Mouse (Mus musculus) neural tube, embryonic 11.5 days (tissue): ENCODE measurements around the gene 4931422A03Rik. TPM values are rescaled to one million over a fixed set of nuclear protein-coding genes. Genes with fewer than 3 reads are reported as not detected.

Source experiments
- ATAC-seq: fragments of 200-750 bp; cut with Nextera tagmentation; 2 replicates; pipeline ENCODE4 v1.8.0; 2017; ENCODE audit warnings: moderate number of reproducible peaks, mild to moderate bottlenecking, moderate TSS enrichment, moderate library complexity; ENCODE audit not compliant: insufficient read depth, low FRiP score, low TSS enrichment
- DNase-seq: peaks from one replicate; pipeline ENCODE4 v3.0.0-alpha.2; 2015; ENCODE audit warnings: low spot score
- H3K27ac ChIP-seq: fragments of 300-500 bp; sonication (generic); 2 replicates; pipeline ENCODE4 v1.5.1; 2014; ENCODE audit warnings: low read depth, mild to moderate bottlenecking, low read length
- H3K27me3 ChIP-seq: fragments of 300-500 bp; sonication (generic); 2 replicates; pipeline ENCODE4 v1.6.1; 2014; ENCODE audit warnings: mild to moderate bottlenecking, low read length, mixed read lengths; ENCODE audit not compliant: control insufficient read depth, insufficient read depth
- H3K36me3 ChIP-seq: fragments of 300-500 bp; sonication (generic); 2 replicates; pipeline ENCODE4 v1.6.1; 2014; ENCODE audit warnings: mild to moderate bottlenecking, low read length, moderate library complexity, mixed read lengths; ENCODE audit not compliant: control insufficient read depth, insufficient read depth
- H3K4me1 ChIP-seq: fragments of 300-500 bp; sonication (generic); 2 replicates; pipeline ENCODE4 v1.6.1; 2014; ENCODE audit warnings: low read length, mixed read lengths; ENCODE audit not compliant: control insufficient read depth, insufficient read depth
- H3K4me2 ChIP-seq: fragments of 300-500 bp; sonication (generic); 2 replicates; pipeline ENCODE4 v1.6.1; 2014; ENCODE audit warnings: low read depth, mild to moderate bottlenecking, moderate library complexity
- H3K4me3 ChIP-seq: fragments of 300-500 bp; sonication (generic); 2 replicates; pipeline ENCODE4 v1.5.1; 2014; ENCODE audit warnings: low read depth, low read length
- H3K9ac ChIP-seq: fragments of 300-500 bp; sonication (generic); 2 replicates; pipeline ENCODE4 v1.6.1; 2014; ENCODE audit warnings: mild to moderate bottlenecking, low read length
- H3K9me3 ChIP-seq: fragments of 300-500 bp; sonication (generic); 2 replicates; pipeline ENCODE4 v1.6.1; 2016; ENCODE audit warnings: low read length; ENCODE audit not compliant: control insufficient read depth
- WGBS: fragments of 180-500 bp; shearing (Covaris S2); extraction: QIAGEN DNeasy Blood & Tissue Kit; methylation state at CpG from one replicate; pipeline ENCODE4 v1.1.7; 2014; 5-methylcytosine and 5-hydroxymethylcytosine counted together
- polyA plus RNA-seq: library from polyadenylated mRNA; unstranded; fragments of >200 nt; fragmentation: Nextera tagmentation; extraction: Ambion mirVana; gene quantifications from 2 replicates; pipeline ENCODE4 v1.2.1, GENCODE M21; 2014

4931422A03Rik gene
- polyA plus RNA-seq, 1 experiment from 2014 or later, result 1.0 TPM

- ATAC-seq, result no peak
- H3K4me2 ChIP-seq, result no peak overlapping the region
- H3K4me1 ChIP-seq, result no peaks in the 10 kb centered on the region
- DNase-seq, result no peak
- H3K9me3 ChIP-seq, result no peaks in the 10 kb centered on the region
- H3K36me3 ChIP-seq, result no peaks in the 10 kb centered on the region
- H3K27me3 ChIP-seq, result no peaks in the 10 kb centered on the region
- no peak overlapping the region for H3K4me3 ChIP-seq
- H3K27ac ChIP-seq, result no peak overlapping the region
- 85% methylated on average over 7 of the region's 7 CpGs for WGBS
- H3K9ac ChIP-seq, result no peak overlapping the region
Measured at GRCm38 (mm10) chr2:104007793-104008519, 20.2 kb downstream of the 4931422A03Rik start.

- H3K4me3 ChIP-seq, result no peak overlapping the region
- 34% methylated on average over 16 of the region's 16 CpGs for WGBS
- no peak overlapping the region for H3K27ac ChIP-seq
- no peak overlapping the region for H3K9ac ChIP-seq
- no peaks in the 10 kb centered on the region for H3K9me3 ChIP-seq
- H3K4me1 ChIP-seq, result no peaks in the 10 kb centered on the region
- H3K36me3 ChIP-seq, result no peaks in the 10 kb centered on the region
- H3K27me3 ChIP-seq, result no peaks in the 10 kb centered on the region
- no peak overlapping the region for H3K4me2 ChIP-seq
- DNase-seq (peak; percentile 73), ATAC-seq (no peak)
Measured at GRCm38 (mm10) chr2:104002711-104003413, 25.3 kb downstream of the 4931422A03Rik start.

GRCm38 (mm10) chr2:104001861-104002260 is 26.3 kb downstream of the 4931422A03Rik start:
- H3K27me3 ChIP-seq, result no peaks in the 10 kb centered on the region
- DNase-seq, result no peak

GRCm38 (mm10) chr2:104001076-104001475 is 27.1 kb downstream of the 4931422A03Rik start:
- no peak for ATAC-seq
- Histone ChIP-seq H3K9ac (no peak overlapping the region), H3K4me1 (no peaks in the 10 kb centered on the region), H3K27ac (no peak overlapping the region), H3K9me3 (no peaks in the 10 kb centered on the region), H3K27me3 (no peaks in the 10 kb centered on the region), H3K4me3 (no peak overlapping the region), H3K4me2 (no peak overlapping the region), H3K36me3 (no peaks in the 10 kb centered on the region)
- DNase-seq, result no peak
- 30% methylated on average over 2 of the region's 2 CpGs for WGBS

More at GRCm38 (mm10) chr2:104001861-104002260, 26.3 kb downstream of the 4931422A03Rik start:
- WGBS, result 83% methylated on average over 4 of the region's 4 CpGs
- H3K4me1 ChIP-seq, result no peaks in the 10 kb centered on the region
- H3K4me2 ChIP-seq, result no peak overlapping the region
- H3K4me3 ChIP-seq, result no peak overlapping the region
- H3K9me3 ChIP-seq, result no peaks in the 10 kb centered on the region
- no peaks in the 10 kb centered on the region for H3K36me3 ChIP-seq
- no peak overlapping the region for H3K9ac ChIP-seq
- ATAC-seq, result no peak
- H3K27ac ChIP-seq, result no peak overlapping the region

GRCm38 (mm10) chr2:103992618-103993332 is 35.4 kb downstream of the 4931422A03Rik start:
- no peak overlapping the region for H3K27ac ChIP-seq
- no peaks in the 10 kb centered on the region for H3K9me3 ChIP-seq
- no peaks in the 10 kb centered on the region for H3K4me1 ChIP-seq
- H3K9ac ChIP-seq, result peak overlapping the region; percentile 20; the same call in 1 of the 2 replicates
- H3K27me3 ChIP-seq, result no peaks in the 10 kb centered on the region
- H3K4me2 ChIP-seq, result no peak overlapping the region
- 24% methylated on average over 17 of the region's 17 CpGs for WGBS
- H3K36me3 ChIP-seq, result no peaks in the 10 kb centered on the region
- DNase-seq (no peak), ATAC-seq (no peak)
- H3K4me3 ChIP-seq, result no peak overlapping the region

GRCm38 (mm10) chr2:103992162-103992561 is 36.0 kb downstream of the 4931422A03Rik start:
- DNase-seq (no peak), ATAC-seq (no peak)
- WGBS, result 75% methylated on average over 9 of the region's 9 CpGs
- Histone ChIP-seq H3K4me1 (no peaks in the 10 kb centered on the region), H3K27ac (no peak overlapping the region), H3K4me3 (no peak overlapping the region), H3K36me3 (no peaks in the 10 kb centered on the region), H3K4me2 (no peak overlapping the region), H3K9ac (no peak overlapping the region), H3K9me3 (no peaks in the 10 kb centered on the region), H3K27me3 (no peaks in the 10 kb centered on the region)

GRCm38 (mm10) chr2:103991303-103991702 is 36.9 kb downstream of the 4931422A03Rik start:
- no peaks in the 10 kb centered on the region for H3K27me3 ChIP-seq
- no peak overlapping the region for H3K27ac ChIP-seq
- no peaks in the 10 kb centered on the region for H3K36me3 ChIP-seq
- H3K9ac ChIP-seq, result no peak overlapping the region
- no peak overlapping the region for H3K4me2 ChIP-seq
- no peak overlapping the region for H3K4me3 ChIP-seq
- DNase-seq, result no peak
- no peak for ATAC-seq
- no peaks in the 10 kb centered on the region for H3K9me3 ChIP-seq
- H3K4me1 ChIP-seq, result no peaks in the 10 kb centered on the region

- no peaks in the 10 kb centered on the region for H3K4me1 ChIP-seq
- H3K9me3 ChIP-seq, result no peaks in the 10 kb centered on the region
- H3K4me3 ChIP-seq, result no peak overlapping the region
- no peak overlapping the region for H3K9ac ChIP-seq
- ATAC-seq (no peak), DNase-seq (no peak)
- no peaks in the 10 kb centered on the region for H3K36me3 ChIP-seq
- no peaks in the 10 kb centered on the region for H3K27me3 ChIP-seq
- H3K4me2 ChIP-seq, result no peak overlapping the region
- no peak overlapping the region for H3K27ac ChIP-seq
- WGBS, result 89% methylated on average over 6 of the region's 6 CpGs
Measured at GRCm38 (mm10) chr2:103989724-103990123, 38.4 kb downstream of the 4931422A03Rik start.
